Mouse (Mus musculus) cortical plate, adult 2 months (tissue): ENCODE data around the gene Tmem121.

ENCODE experiments used
- CTCF ChIP-seq: fragments of 200-500 bp; IDR thresholded peaks from 2 replicates; pipeline ENCODE4 v1.5.1; 2011; ENCODE audit warnings: mild to moderate bottlenecking, control low read depth, low read length; ENCODE audit not compliant: insufficient read depth; ENCODE audit errors: extremely low read depth
- POLR2A ChIP-seq: fragments of 200-500 bp; IDR thresholded peaks from 2 replicates; pipeline ENCODE4 v1.6.1; 2011; ENCODE audit warnings: mild to moderate bottlenecking, low read length, control low read depth; ENCODE audit not compliant: insufficient read depth; ENCODE audit errors: extremely low read depth

- TF ChIP-seq POLR2A = no peak
- TF ChIP-seq CTCF = no peak
Measured at GRCm38 (mm10) chr12:113144886-113145285, 40.8 kb upstream of the Tmem121 start.
